Mouse (Mus musculus): ENCODE measurements around the gene Hace1.

The Hace1 gene

GRCm38 (mm10) chr10:45698930-45699329 lies 121.3 kb downstream of the Hace1 start:
- in situ Hi-C loops (cut with MseI, MboI): no loop called here

- in situ Hi-C loops (cut with MseI, MboI): no loop called here
Measured at GRCm38 (mm10) chr10:45706849-45707248, 129.2 kb downstream of the Hace1 start.

DNA sequence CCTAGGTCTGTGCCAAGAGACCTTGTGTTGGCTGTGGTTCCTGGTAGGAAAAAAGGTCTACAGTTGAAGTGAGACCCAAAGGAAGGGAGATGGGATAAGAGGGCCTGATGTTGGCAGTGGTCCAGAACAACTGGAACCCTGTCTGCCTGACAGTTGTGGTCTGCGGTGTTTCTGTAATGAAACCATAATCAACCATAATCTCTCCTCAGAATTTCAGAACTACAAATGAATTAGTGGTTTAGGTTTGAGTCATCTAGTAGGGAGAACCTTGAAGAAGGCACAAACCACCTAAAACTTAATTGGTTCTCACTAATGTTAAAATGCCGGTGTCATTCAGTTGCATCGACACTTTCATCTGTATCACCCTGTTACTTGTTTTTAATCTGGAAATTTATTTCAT lies 133.2 kb downstream of the Hace1 start:
- in situ Hi-C loops (cut with MseI, MboI): no loop called here

- in situ Hi-C loops (cut with MseI, MboI): no loop called here
Measured at GRCm38 (mm10) chr10:45711348-45711747, 133.7 kb downstream of the Hace1 start.

Data from mouse trophoblast stem cell (cell line).